Mouse (Mus musculus) kidney, postnatal 25 days (tissue): ENCODE results near the gene Dmac2.

Experiments used
- DNase-seq, 2 experiments: peaks; one replicate each; pipeline ENCODE4 v3.0.0; 2021; ENCODE audit warnings: mixed read lengths in 2 of 2

The Dmac2 gene

DNA sequence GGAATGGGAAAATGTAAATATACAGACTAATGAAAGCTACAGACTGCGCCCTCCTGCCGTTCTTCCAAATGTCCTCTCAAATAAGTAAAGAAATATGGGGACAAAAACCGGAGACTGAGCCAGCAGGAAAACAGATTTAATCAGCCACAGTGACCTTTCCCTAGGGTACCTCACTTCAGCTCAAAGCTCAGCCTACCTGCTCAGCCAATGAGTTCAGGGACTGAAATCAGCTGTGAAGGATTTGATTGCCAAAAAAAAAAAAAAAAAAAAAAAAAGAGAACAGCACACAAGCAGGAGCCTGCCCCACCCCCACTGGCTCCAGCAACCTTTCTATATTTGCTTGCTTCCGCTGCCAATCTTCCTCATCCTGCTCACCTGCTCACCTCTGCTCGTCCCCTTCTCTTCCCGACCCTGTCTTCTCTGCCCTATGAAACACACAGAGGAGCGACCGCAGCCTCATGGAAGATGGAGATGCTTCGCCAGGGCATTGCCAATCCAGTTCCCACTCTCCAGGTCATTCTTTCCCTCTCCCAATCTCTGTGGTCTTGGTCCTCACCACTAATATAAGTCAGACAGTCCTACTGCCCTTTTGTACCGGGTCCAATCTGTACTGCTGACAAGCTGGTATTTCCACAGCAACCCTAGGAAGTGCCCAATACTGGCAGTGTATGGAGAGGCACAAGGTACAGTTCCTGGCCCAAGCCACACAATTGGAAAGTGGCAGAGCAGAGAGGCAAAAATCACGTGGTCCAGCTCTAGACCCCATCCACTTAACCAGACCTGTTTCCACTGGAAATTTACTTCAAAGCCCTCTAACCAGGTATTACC is 36.6 kb downstream of the Dmac2 start:
- DNase-seq, result peak; percentile 76 to 86

DNA sequence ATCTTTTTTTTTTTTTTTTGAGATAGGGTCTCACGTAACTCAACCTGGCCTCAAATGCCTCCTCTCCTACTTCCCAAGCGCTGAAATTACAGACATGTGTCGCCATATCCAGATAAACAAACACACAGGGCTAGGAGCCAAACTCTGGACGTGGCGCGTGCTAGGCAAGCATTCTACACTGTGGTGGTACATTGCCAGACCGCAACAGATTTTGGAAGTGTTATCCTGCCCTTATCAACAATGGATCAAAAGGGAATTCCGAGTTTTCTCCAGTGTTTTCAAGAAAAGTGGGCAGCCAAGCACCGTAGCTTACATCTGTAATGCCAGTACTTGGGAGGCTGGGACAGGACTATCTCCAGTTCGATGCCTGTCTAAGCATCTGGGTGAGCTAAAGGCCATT is 38.6 kb downstream of the Dmac2 start:
- peak in 1 of 2 experiments; percentile 37 for DNase-seq

DNA sequence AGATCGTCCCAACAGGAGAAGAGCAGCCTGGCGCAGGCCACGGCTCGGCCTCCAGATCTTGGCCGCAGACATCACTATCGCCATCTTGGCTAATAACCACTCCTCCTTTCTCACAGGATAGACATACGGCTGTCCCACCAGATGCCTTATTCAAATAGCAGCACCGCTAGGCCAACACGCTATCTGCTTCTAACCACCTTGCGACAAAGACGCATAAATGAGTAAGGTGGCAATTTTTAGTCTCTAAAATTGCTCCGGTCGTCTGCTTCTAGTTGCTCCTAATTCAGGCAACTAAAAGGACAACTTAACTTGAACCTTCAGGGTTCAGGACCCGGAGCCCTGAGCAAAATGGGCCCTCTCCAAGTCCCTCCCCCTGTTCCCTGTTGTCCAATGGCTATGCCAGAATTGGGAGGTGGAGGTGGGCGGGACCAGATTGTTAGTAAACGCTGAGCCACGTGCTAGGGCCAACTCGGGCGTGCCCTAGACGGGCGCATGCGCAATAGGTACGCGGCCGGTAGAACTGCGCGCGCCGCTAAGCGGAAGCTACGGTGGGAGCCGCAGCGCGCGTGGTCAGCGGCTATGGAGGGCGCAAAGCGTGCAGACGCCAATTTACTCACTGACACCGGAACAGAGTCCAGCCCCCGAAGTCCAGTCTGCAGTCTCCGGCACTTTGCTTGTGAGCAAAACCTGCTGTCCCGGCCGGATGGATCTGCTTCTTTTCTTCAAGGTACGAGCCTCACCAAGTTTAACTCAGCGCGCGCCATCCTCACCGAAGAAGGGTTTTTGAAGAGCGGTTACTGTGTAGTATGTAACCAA is 39.7 kb downstream of the Dmac2 start, which contains the start of the genes Bckdha and Exosc5:
TSS of gene Bckdha (minus strand) at position 325 of the 816 bp plus-strand sequence.
TSS of gene Exosc5 (plus strand) at position 508 of the 816 bp plus-strand sequence.
- DNase-seq, result peak; percentile 100

DNA sequence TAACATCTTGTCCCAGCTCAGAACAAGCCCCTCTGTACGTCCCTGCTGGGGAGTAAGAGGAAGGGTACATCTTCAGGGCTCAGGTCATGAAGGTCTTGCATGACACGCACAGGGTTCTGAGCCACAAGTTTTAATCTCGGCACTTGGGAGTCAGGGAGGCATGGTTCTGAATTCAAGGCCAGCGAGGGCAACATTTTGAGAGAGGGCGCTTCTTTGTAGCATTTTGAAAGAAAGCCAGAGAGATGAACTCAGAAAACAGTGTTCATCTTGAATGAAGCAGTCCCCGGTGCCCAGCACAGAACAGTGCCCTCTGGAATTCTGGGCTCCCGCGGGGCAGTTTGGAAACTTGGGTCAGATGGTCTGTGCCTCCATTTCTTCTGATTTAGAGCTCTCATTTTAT is 47.2 kb downstream of the Dmac2 start:
- DNase-seq, result no peak

DNA sequence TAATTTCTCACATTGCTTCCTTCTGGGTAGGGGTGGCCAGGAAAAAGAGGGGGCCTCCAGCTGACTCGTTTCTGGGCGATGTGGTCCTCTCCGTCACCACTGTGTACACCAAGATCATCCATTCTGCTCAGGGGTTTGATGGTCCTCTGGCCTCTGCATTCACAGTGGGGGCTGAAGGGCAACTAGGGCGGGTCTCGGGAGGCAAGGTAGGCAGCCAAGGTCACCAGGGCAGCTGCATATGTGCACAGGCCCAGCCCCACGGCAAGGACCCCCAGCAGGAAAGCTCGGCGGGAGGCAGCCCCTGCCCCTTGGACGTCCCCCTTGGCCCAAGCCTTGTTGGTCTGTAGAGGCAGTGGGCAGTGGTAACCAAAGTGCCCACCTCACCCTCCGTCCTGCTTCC is 49.9 kb downstream of the Dmac2 start:
- DNase-seq, result no peak

DNA sequence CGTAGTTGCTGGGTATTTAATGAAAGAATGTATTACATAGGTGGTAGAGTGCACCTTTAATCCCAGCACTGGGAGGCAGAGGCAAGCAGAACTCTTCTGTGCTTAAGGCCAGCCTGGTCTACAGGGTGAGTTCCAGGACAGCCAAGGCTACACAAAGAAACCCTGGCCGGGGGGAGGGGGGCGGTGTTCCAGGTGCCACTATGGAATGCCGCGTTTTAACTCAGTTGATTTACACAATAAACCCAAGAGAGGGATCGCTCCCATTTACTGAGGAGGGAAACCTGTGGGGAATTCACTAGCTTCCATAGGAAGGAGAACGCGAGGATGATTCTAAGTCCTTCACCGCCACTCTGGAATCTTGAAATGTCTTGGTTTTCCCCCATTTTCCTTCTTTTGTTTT is 50.4 kb downstream of the Dmac2 start:
- DNase-seq, result no peak

DNA sequence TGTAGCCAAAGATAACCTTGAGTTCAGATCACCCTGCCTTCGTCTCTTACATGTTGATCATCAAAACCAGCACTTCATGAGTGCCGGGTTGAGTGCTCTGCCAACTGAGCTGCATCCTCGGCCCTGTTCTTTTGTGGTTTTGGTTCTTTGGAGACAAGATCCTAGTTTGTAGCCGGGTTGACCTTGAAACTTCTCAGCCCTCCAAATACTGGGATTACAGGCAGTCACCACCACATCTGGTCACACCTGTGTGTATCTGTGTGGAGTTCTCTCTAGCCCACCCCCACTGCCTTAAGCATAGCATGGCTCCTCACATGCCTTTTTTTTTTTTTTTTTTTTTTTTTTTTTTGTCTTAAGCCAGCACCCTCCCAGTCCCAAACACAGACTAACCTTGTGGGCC is 50.9 kb downstream of the Dmac2 start:
- no peak for DNase-seq

DNA sequence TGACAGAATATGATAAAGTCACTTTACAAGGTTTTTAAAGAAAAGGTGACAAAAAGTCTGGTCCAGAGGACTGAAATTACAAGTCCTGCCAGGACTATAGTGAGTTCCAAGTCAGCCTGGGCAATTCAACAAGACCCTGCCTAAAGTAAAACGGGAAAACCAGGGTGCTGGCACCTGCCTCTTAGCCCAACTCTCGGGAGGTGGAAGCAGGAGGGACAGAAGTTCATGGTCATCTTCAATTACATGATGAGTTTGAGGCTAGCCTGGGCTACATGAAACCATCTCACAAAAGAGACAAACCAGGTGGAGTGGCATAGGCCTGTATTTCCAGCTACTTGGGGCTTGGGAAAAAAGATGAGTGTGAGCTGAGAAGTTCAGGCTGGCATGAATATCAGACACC is 52.5 kb downstream of the Dmac2 start:
- no peak for DNase-seq

DNA sequence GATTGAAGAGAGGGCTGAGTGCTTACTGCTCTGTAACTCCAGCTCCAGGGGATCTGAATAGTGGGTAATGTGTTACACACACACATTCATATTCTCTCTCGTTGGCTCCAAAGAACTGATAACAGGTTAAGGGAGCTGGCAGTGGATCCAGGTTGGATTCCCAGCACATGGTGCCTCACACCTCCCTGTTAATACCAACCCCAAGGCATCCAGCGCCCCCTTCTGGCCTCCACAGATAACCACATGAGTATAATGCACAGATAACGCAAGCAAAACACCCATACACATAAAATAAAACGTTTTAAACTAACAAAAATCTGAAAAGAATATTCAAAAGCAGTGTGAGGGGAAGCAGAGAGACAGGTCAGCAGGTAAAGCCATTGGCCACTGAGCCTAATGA is 53.2 kb downstream of the Dmac2 start:
- peak in 1 of 2 experiments; percentile 32 for DNase-seq

DNA sequence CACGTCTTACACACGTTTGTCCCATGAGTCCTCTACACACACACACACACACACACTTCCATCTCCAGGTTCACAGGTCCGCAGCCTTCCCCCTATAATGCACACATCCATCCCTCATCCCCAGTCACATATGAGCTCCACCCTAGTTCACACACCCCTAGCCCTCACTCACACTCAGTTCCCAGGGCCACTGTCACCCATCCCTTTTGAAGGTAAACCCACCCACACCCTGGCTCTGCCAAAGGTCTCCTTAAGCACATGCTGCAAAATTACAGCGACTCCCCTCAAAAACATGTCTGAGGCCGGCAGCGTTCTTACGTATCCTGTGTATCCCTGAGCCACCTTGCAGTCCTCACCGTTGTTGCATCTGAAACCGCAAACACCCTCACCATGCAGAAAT is 55.1 kb downstream of the Dmac2 start:
- DNase-seq, result no peak

DNA sequence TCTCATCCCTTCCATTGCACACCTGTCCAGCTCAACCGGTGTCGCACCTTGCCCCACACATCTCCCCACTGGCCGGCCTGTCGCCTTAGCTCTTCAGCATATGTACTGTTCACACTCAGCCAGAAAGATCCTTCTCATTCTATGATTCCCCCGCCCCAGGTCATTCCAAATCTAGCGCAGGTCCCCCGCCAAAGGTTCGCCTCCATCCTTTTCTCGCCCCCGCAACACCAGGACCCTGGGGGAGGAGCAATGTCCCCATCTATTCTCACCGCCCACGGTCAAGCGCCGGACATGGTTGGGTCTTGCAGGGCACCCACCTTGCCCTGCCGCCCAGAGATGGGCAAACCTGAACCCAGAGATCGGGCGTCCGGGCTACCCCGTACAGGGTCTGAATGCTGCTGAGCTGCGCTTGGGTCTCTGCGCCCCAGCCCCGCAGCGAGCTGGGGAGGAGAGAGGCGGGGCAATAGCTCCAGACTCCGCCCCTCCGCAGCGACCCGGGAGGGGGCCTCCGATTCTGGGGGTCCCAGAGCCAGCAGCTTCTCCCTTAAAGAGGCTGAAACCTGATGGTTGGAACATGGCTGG is 55.6 kb downstream of the Dmac2 start, which contains the start of gene Tmem91:
TSS of gene Tmem91 (minus strand) at position 448 of the 582 bp plus-strand sequence.
- peak in 1 of 2 experiments; percentile 31 for DNase-seq
